In genomic region chr12:118301866-118302835, GRCm38 (mm10) we compare ENCODE assay signal across 8 mouse cellular contexts. TPM values are rescaled to one million over a fixed set of nuclear protein-coding genes. Genes with fewer than 3 reads are reported as not detected.
DNase-seq lines count a peak whose midpoint lies in the region; ATAC-seq and TF ChIP-seq lines count a peak whose summit lies in the region.

No protein-coding gene starts in this region.

- H3K27me3 ChIP-seq in hindbrain, embryonic 10.5 days (ENCODE audit: insufficient read depth, poor library complexity, severe bottlenecking), result no peaks in the 10 kb centered on the region
- H3K27me3 ChIP-seq in lung, postnatal 0 days (replicated peaks; ENCODE audit: insufficient read depth, low read length), result no peaks in the 10 kb centered on the region

- peak; percentile 59 for TF ChIP-seq CTCF in lung, postnatal 0 days (IDR thresholded peaks at IDR 0.05)

- WGBS in hindbrain, embryonic 10.5 days, result under 1% methylated on average over 73 of the region's 74 CpGs
- under 1% methylated on average over 65 of the region's 74 CpGs for WGBS in lung, postnatal 0 days

- ATAC-seq in frontal cortex, adult (ENCODE audit: low TSS enrichment), result peak; percentile 86
- ATAC-seq in lung, postnatal 0 days, result peak; percentile 88

- 0 out of 2 replicates have a peak, but pooled peaks have one; percentile 0 for TF ChIP-seq EP300 in lung, postnatal 0 days (IDR thresholded peaks at IDR 0.05)

- peaks cover 15% of the 10 kb centered on the region for H3K36me3 ChIP-seq in hindbrain, embryonic 10.5 days
- H3K36me3 ChIP-seq in lung, postnatal 0 days (ENCODE audit: insufficient read depth, low read length), result no peaks in the 10 kb centered on the region

- H3K4me1 ChIP-seq in hindbrain, embryonic 10.5 days (replicated peaks), result peaks cover 41% of the 10 kb centered on the region
- peaks cover 7% of the 10 kb centered on the region; the same call in 1 of the 2 replicates for H3K4me1 ChIP-seq in lung, postnatal 0 days (ENCODE audit: insufficient read depth, low read depth, low read length)

- H3K4me3 ChIP-seq in hindbrain, embryonic 10.5 days, result peak overlapping the region; percentile 83
- H3K4me3 ChIP-seq in lung, postnatal 0 days (ENCODE audit: low read depth, low read length), result peak overlapping the region; percentile 93

- H3K9ac ChIP-seq in lung, postnatal 0 days (replicated peaks; ENCODE audit: low read depth), result peak overlapping the region; percentile 67

- peak overlapping the region; percentile 78 for H3K4me2 ChIP-seq in lung, postnatal 0 days (replicated peaks; ENCODE audit: low read depth, low read length)

- H3K27ac ChIP-seq in hindbrain, embryonic 10.5 days, result peak overlapping the region; percentile 97
- H3K27ac ChIP-seq in lung, postnatal 0 days (ENCODE audit: low read length), result peak overlapping the region; percentile 97

- H3K9me3 ChIP-seq in hindbrain, embryonic 10.5 days, result no peaks in the 10 kb centered on the region
- no peaks in the 10 kb centered on the region for H3K9me3 ChIP-seq in lung, postnatal 0 days (ENCODE audit: low read length)

- DNase-seq in MN1 (ENCODE audit: low spot score), result peak; percentile 97
- peak; percentile 99 for DNase-seq in cerebellum, adult 9-10 months
- DNase-seq in hindbrain, embryonic 10.5 days (ENCODE audit: low spot score), result peak; percentile 97
- peak; percentile 99 for DNase-seq in layer of hippocampus, adult 9-11 months
- DNase-seq in lung, postnatal 0 days (ENCODE audit: low spot score), result peak; percentile 99
- DNase-seq in ovary, postnatal 14 days (ENCODE audit: low spot score), result peak; percentile 97
- DNase-seq in thymus, postnatal 14 days, result peak; percentile 99

RNA-seq across cellular contexts. Expression of gene Sp4, which starts 0.9 kb away (rescaled TPM):
- 10.8 TPM in 2 replicates for polyA plus RNA-seq in hindbrain, embryonic 10.5 days (2016; fragmentation: Nextera tagmentation; extraction: Ambion mirVana)
- 5.6 and 6.5 TPM in 2 replicates for polyA plus RNA-seq in lung, postnatal 0 days (2015; fragmentation: Nextera tagmentation; extraction: Ambion mirVana)

Comparison
In these comparisons a context has a peak if more than half of its experiments do, and no peak if none do; other contexts are left out.
1. Peak in every context shown above with its lines: DNase-seq, ATAC-seq, H3K4me3 ChIP-seq and H3K27ac ChIP-seq.